Mouse (Mus musculus): ENCODE data around the gene Phldb1. TPM values are rescaled to one million over a fixed set of nuclear protein-coding genes. Genes with fewer than 3 reads are reported as not detected.
A peak's percentile ranks its signal among the peaks of the same experiment; 100 is the strongest.

Phldb1 gene
- total and polyA plus RNA-seq, 3 experiments, result 13.8 to 23.0 TPM; not detected in 1

GRCm38 (mm10) chr9:44655098-44656066, 79.6 kb downstream of the Phldb1 start:
- no peaks in the 10 kb centered on the region for H3K9me3 ChIP-seq (replicated peaks; ENCODE audit: insufficient read depth, low read length)
- no peaks in the 10 kb centered on the region; a peak in 1 of 4 replicates for H3K27me3 ChIP-seq (ENCODE audit: control insufficient read depth in 1 of 2, insufficient read depth in 2 of 2, low read length in 2 of 2)
- peak overlapping the region; percentile 73 for H3K27ac ChIP-seq (ENCODE audit: control insufficient read depth, low read depth, low read length)
- peak overlapping the region; percentile 74 to 77 for H3K4me3 ChIP-seq (ENCODE audit: control insufficient read depth in 1 of 2, insufficient read depth in 1 of 2, low read depth in 2 of 2, low read length in 2 of 2)
- DNase-seq (ENCODE audit: low read depth, low spot score), result peak; percentile 88
- TF ChIP-seq CTCF (IDR thresholded peaks at IDR 0.05 in 2 of 3, conservative IDR thresholded peaks at IDR 0.05 in 1 of 3; ENCODE audit: control insufficient read depth in 1 of 3, insufficient read depth in 1 of 3, low read depth in 2 of 3, low read length in 3 of 3, poor library complexity in 1 of 3, severe bottlenecking in 1 of 3), result peak; percentile 72 to 93 (median 80)
- peak; percentile 89 for TF ChIP-seq RAD21 (IDR thresholded peaks at IDR 0.05; ENCODE audit: low read depth, low read length)
- no peak for TF ChIP-seq ZKSCAN1 (IDR thresholded peaks at IDR 0.05; ENCODE audit: low read depth, low read length)
- peak; percentile 76 for TF ChIP-seq SMC3 (IDR thresholded peaks at IDR 0.05; ENCODE audit: low read depth, low read length)
- 0 out of 2 replicates have a peak, but pooled peaks have one; percentile 34 for TF ChIP-seq MYC (IDR thresholded peaks at IDR 0.05; ENCODE audit: low read depth, low read length)
- TF ChIP-seq MAZ (IDR thresholded peaks at IDR 0.05; ENCODE audit: low read depth, low read length), result 0 out of 2 replicates have a peak, but pooled peaks have one; percentile 24
- TF ChIP-seq SIN3A (IDR thresholded peaks at IDR 0.05; ENCODE audit: low read length), result peak; percentile 70
- peak; percentile 49 for TF ChIP-seq ETS1 (IDR thresholded peaks at IDR 0.05; ENCODE audit: low read depth, low read length)
- peak; percentile 92 for TF ChIP-seq ZNF384 (IDR thresholded peaks at IDR 0.05; ENCODE audit: low read depth, low read length)
- TF ChIP-seq HCFC1 (IDR thresholded peaks at IDR 0.05; ENCODE audit: low read depth, low read length), result peak; percentile 48; the same call in 1 of the 2 replicates
- TF ChIP-seq TCF12 (IDR thresholded peaks at IDR 0.05; ENCODE audit: low read depth, low read length), result no peak
- 0 out of 2 replicates have a peak, but pooled peaks have one; percentile 4 for TF ChIP-seq GATA1 (IDR thresholded peaks at IDR 0.05; ENCODE audit: low read depth, low read length)
- peak; percentile 59 for TF ChIP-seq MXI1 (IDR thresholded peaks at IDR 0.05; ENCODE audit: low read depth, low read length)
- no peak for TF ChIP-seq BHLHE40 (IDR thresholded peaks at IDR 0.05; ENCODE audit: borderline replicate concordance, low read depth, low read length)
- peak; percentile 70 for TF ChIP-seq ZC3H11A (IDR thresholded peaks at IDR 0.05; ENCODE audit: low read depth, low read length)
- TF ChIP-seq TBP (IDR thresholded peaks at IDR 0.05; ENCODE audit: low read depth, low read length), result 0 out of 2 replicates have a peak, but pooled peaks have one; percentile 22
- TF ChIP-seq NRF1 (IDR thresholded peaks at IDR 0.05; ENCODE audit: insufficient read depth, low read depth, low read length, poor library complexity, severe bottlenecking), result no peak
- no peaks in the 10 kb centered on the region for H3K36me3 ChIP-seq (ENCODE audit: control insufficient read depth in 1 of 2, insufficient read depth in 2 of 2, low read length in 2 of 2)
- H3K79me2 ChIP-seq (ENCODE audit: control insufficient read depth, insufficient read depth, low read length, poor library complexity), result no peaks in the 10 kb centered on the region; the same call in 1 of the 2 replicates
- peak overlapping the region; percentile 74 for H3K9ac ChIP-seq (ENCODE audit: control insufficient read depth, low read depth, low read length, poor library complexity, severe bottlenecking)
- no peaks in the 10 kb centered on the region for H3K4me1 ChIP-seq (ENCODE audit: control insufficient read depth in 1 of 2, insufficient read depth in 2 of 2, low read length in 2 of 2)

DNA sequence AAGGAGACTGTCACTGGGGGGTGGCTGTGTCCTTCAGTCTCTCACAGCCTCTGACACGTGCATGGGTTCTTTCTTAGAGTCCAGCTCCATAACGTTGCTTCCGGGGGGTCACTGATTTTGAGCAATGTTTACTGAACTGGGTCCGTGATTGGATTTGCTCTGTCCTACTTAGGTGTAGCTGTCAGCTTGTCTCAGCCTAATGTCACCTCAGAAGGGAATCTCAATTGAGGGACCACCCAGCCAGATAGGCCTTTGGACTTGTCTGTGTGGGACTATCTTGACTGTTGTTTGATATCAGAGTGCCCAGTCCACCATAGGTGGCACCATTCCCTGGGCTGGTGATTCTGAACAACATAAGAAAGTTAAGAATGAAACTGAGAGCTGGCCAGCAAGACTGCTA, 81.1 kb downstream of the Phldb1 start:
- Histone ChIP-seq H3K4me3 (ENCODE audit: control insufficient read depth in 1 of 2, insufficient read depth in 1 of 2, low read depth in 2 of 2, low read length in 2 of 2) (no peak overlapping the region), H3K4me1 (ENCODE audit: control insufficient read depth in 1 of 2, insufficient read depth in 2 of 2, low read length in 2 of 2) (no peaks in the 10 kb centered on the region), H3K79me2 (ENCODE audit: control insufficient read depth, insufficient read depth, low read length, poor library complexity) (no peaks in the 10 kb centered on the region; the same call in 1 of the 2 replicates), H3K36me3 (ENCODE audit: control insufficient read depth in 1 of 2, insufficient read depth in 2 of 2, low read length in 2 of 2) (no peaks in the 10 kb centered on the region), H3K9ac (ENCODE audit: control insufficient read depth, low read depth, low read length, poor library complexity, severe bottlenecking) (no peak overlapping the region), H3K9me3 (replicated peaks; ENCODE audit: insufficient read depth, low read length) (no peaks in the 10 kb centered on the region), H3K27ac (ENCODE audit: control insufficient read depth, low read depth, low read length) (no peak overlapping the region), H3K27me3 (ENCODE audit: control insufficient read depth in 1 of 2, insufficient read depth in 2 of 2, low read length in 2 of 2) (no peaks in the 10 kb centered on the region)
- no peak for DNase-seq (ENCODE audit: low read depth, low spot score)
- no peak for TF ChIP-seq TBP (IDR thresholded peaks at IDR 0.05; ENCODE audit: low read depth, low read length)
- TF ChIP-seq CHD1 (IDR thresholded peaks at IDR 0.05; ENCODE audit: low read depth, low read length), result no peak
- no peak for TF ChIP-seq MAFK (IDR thresholded peaks at IDR 0.05; ENCODE audit: borderline replicate concordance, low read depth, low read length)
- TF ChIP-seq KAT2A (conservative IDR thresholded peaks at IDR 0.05; ENCODE audit: low read depth, low read length), result no peak
- no peak for TF ChIP-seq ZC3H11A (IDR thresholded peaks at IDR 0.05; ENCODE audit: low read depth, low read length)
- no peak for TF ChIP-seq TCF12 (IDR thresholded peaks at IDR 0.05; ENCODE audit: low read depth, low read length)
- TF ChIP-seq USF2 (IDR thresholded peaks at IDR 0.05; ENCODE audit: borderline replicate concordance in 1 of 2, insufficient read depth in 1 of 2, low read depth in 1 of 2, low read length in 2 of 2), result no peak
- no peak for TF ChIP-seq NRF1 (IDR thresholded peaks at IDR 0.05; ENCODE audit: insufficient read depth, low read depth, low read length, poor library complexity, severe bottlenecking)
- TF ChIP-seq HCFC1 (IDR thresholded peaks at IDR 0.05; ENCODE audit: low read depth, low read length), result no peak
- TF ChIP-seq RAD21 (IDR thresholded peaks at IDR 0.05; ENCODE audit: low read depth, low read length), result no peak
- no peak for TF ChIP-seq POLR2AphosphoS5 (IDR thresholded peaks at IDR 0.05; ENCODE audit: borderline replicate concordance, low read depth, low read length)
- no peak for TF ChIP-seq CTCF (IDR thresholded peaks at IDR 0.05 in 2 of 3, conservative IDR thresholded peaks at IDR 0.05 in 1 of 3; ENCODE audit: control insufficient read depth in 1 of 3, insufficient read depth in 1 of 3, low read depth in 2 of 3, low read length in 3 of 3, poor library complexity in 1 of 3, severe bottlenecking in 1 of 3)
- TF ChIP-seq E2F4 (IDR thresholded peaks at IDR 0.05; ENCODE audit: borderline replicate concordance, low read depth, low read length), result no peak
- no peak for TF ChIP-seq UBTF (IDR thresholded peaks at IDR 0.05; ENCODE audit: borderline replicate concordance, insufficient read depth, low read depth, low read length)
- no peak for TF ChIP-seq SIN3A (IDR thresholded peaks at IDR 0.05; ENCODE audit: low read length)
- TF ChIP-seq MEF2A (IDR thresholded peaks at IDR 0.05; ENCODE audit: extremely low read depth, insufficient replicate concordance, low read depth, low read length, poor library complexity, severe bottlenecking), result no peak
